Mouse (Mus musculus) testis, adult 2 months (tissue): ENCODE measurements at regions not wholly inside any gene's neighbourhood (a gene's known extent, or its start where the extent isn't known, plus 50 kb on each side); places are given as distances from the start of the nearest gene placed in this dataset.
"Not testable (repeated sequence)": the region's sequence is repeated elsewhere in the genome, so short reads cannot be mapped to it uniquely, and the experiment has no call there.

Experiments used
- H3K27ac ChIP-seq: fragments of 200-500 bp; 2 replicates; pipeline ENCODE4 v1.5.1; 2012; ENCODE audit warnings: low read depth, low read length; ENCODE audit not compliant: control insufficient read depth, insufficient read depth
- H3K27me3 ChIP-seq: fragments of 200-500 bp; 2 replicates; pipeline ENCODE4 v1.6.1; 2012; ENCODE audit warnings: mild to moderate bottlenecking, low read length, moderate library complexity; ENCODE audit not compliant: control insufficient read depth, insufficient read depth
- H3K36me3 ChIP-seq: fragments of 200-500 bp; 2 replicates; pipeline ENCODE4 v1.6.1; 2012; ENCODE audit warnings: mild to moderate bottlenecking, low read length; ENCODE audit not compliant: control insufficient read depth, insufficient read depth
- H3K4me1 ChIP-seq: fragments of 200-500 bp; 2 replicates; pipeline ENCODE4 v1.6.1; 2012; ENCODE audit warnings: low read length; ENCODE audit not compliant: control insufficient read depth, insufficient read depth
- H3K4me3 ChIP-seq: fragments of 200-500 bp; 2 replicates; pipeline ENCODE4 v1.5.1; 2012; ENCODE audit warnings: low read depth, mild to moderate bottlenecking, low read length, moderate library complexity, mixed read lengths; ENCODE audit not compliant: control insufficient read depth
- CTCF ChIP-seq: fragments of 200-500 bp; IDR thresholded peaks from 2 replicates; pipeline ENCODE4 v1.5.1; 2012; ENCODE audit warnings: low read depth, mild to moderate bottlenecking, inconsistent platforms, low read length, moderate library complexity; ENCODE audit not compliant: control insufficient read depth, insufficient read depth, insufficient replicate concordance
- POLR2A ChIP-seq: fragments of 200-500 bp; IDR thresholded peaks from 2 replicates; pipeline ENCODE4 v1.6.1; 2012; ENCODE audit warnings: low read depth, mild to moderate bottlenecking, inconsistent platforms, low read length, moderate library complexity; ENCODE audit not compliant: control insufficient read depth

GRCm38 (mm10) chr17:50346451-50347192 is 53.2 kb upstream of the Dazl start:
- TF ChIP-seq POLR2A (no peak), CTCF (no peak)
- Histone ChIP-seq H3K4me3 (no peak overlapping the region), H3K4me1 (no peaks in the 10 kb centered on the region), H3K27me3 (no peaks in the 10 kb centered on the region), H3K36me3 (no peaks in the 10 kb centered on the region), H3K27ac (no peak overlapping the region)

- not testable (repeated sequence) for H3K27me3 ChIP-seq, H3K36me3 ChIP-seq, H3K4me3 ChIP-seq, H3K4me1 ChIP-seq, H3K27ac ChIP-seq
These were observed 60.4 kb upstream of the Dazl start for GRCm38 (mm10) chr17:50353818-50354217.

- H3K4me1 ChIP-seq: no peaks in the 10 kb centered on the region
- no peak for TF ChIP-seq CTCF
- TF ChIP-seq POLR2A: no peak
- H3K36me3 ChIP-seq: no peaks in the 10 kb centered on the region
- no peak overlapping the region for H3K4me3 ChIP-seq
- H3K27me3 ChIP-seq: no peaks in the 10 kb centered on the region
- no peak overlapping the region for H3K27ac ChIP-seq
These were observed 60.9 kb upstream of the Dazl start for GRCm38 (mm10) chr17:50354357-50354756.

- Histone ChIP-seq H3K27ac (no peak overlapping the region), H3K4me3 (no peak overlapping the region), H3K36me3 (no peaks in the 10 kb centered on the region), H3K4me1 (no peaks in the 10 kb centered on the region), H3K27me3 (no peaks in the 10 kb centered on the region)
- TF ChIP-seq POLR2A: no peak
- no peak for TF ChIP-seq CTCF
These were observed 68.3 kb upstream of the Dazl start for GRCm38 (mm10) chr17:50361657-50362233.

GRCm38 (mm10) chr17:50365396-50365795 is 72.0 kb upstream of the Dazl start:
- Histone ChIP-seq H3K27me3 (no peaks in the 10 kb centered on the region), H3K4me3 (no peak overlapping the region), H3K4me1 (no peaks in the 10 kb centered on the region), H3K27ac (no peak overlapping the region), H3K36me3 (no peaks in the 10 kb centered on the region)
- TF ChIP-seq POLR2A (no peak), CTCF (no peak)

- no peaks in the 10 kb centered on the region for H3K36me3 ChIP-seq
- H3K27ac ChIP-seq: no peak overlapping the region
- H3K27me3 ChIP-seq: no peaks in the 10 kb centered on the region
- no peak overlapping the region for H3K4me3 ChIP-seq
- no peaks in the 10 kb centered on the region for H3K4me1 ChIP-seq
- no peak for TF ChIP-seq POLR2A
- TF ChIP-seq CTCF: no peak
These were observed 72.7 kb upstream of the Dazl start for GRCm38 (mm10) chr17:50366181-50366580.

- no peak overlapping the region for H3K4me3 ChIP-seq
- no peaks in the 10 kb centered on the region for H3K36me3 ChIP-seq
- H3K27me3 ChIP-seq: no peaks in the 10 kb centered on the region
- no peak overlapping the region for H3K27ac ChIP-seq
- no peak for TF ChIP-seq CTCF
- no peak for TF ChIP-seq POLR2A
- no peaks in the 10 kb centered on the region for H3K4me1 ChIP-seq
These were observed 75.9 kb upstream of the Dazl start for GRCm38 (mm10) chr17:50369216-50369875.

GRCm38 (mm10) chr17:50370484-50370883 is 77.0 kb upstream of the Dazl start:
- Histone ChIP-seq H3K27me3 (no peaks in the 10 kb centered on the region), H3K4me1 (no peaks in the 10 kb centered on the region), H3K4me3 (no peak overlapping the region), H3K27ac (no peak overlapping the region), H3K36me3 (no peaks in the 10 kb centered on the region)
- TF ChIP-seq POLR2A: no peak
- TF ChIP-seq CTCF: no peak
